Mouse (Mus musculus) MEL (cell line): ENCODE measurements around the gene Mier2. TPM values are rescaled to one million over a fixed set of nuclear protein-coding genes. Genes with fewer than 3 reads are reported as not detected.

Experiments used
- DNase-seq: peaks from one replicate; pipeline ENCODE4 v3.0.0; 2011; ENCODE audit warnings: low read depth, low spot score
- H3K27ac ChIP-seq: 2 replicates; pipeline ENCODE4 v1.5.1; 2012; ENCODE audit warnings: low read depth, mild to moderate bottlenecking, control low read depth, low read length, moderate library complexity; ENCODE audit not compliant: control insufficient read depth
- H3K27me3 ChIP-seq, 2 experiments: fragments of 150-350 bp in 1 of 2; sonication (generic) in 1 of 2; 2 replicates each; pipeline ENCODE4 v1.6.1; 2012; ENCODE audit warnings: low read length in 2 of 2, mild to moderate bottlenecking in 2 of 2, improper control_type of control experiment in 1 of 2, moderate library complexity in 1 of 2; ENCODE audit not compliant: insufficient read depth in 2 of 2, control insufficient read depth in 1 of 2
- H3K36me3 ChIP-seq, 2 experiments: 2 replicates each; pipeline ENCODE4 v1.6.1; 2012 to 2014; ENCODE audit warnings: low read length in 2 of 2, improper control_type of control experiment in 1 of 2, inconsistent platforms in 1 of 2, mild to moderate bottlenecking in 1 of 2; ENCODE audit not compliant: insufficient read depth in 2 of 2, control insufficient read depth in 1 of 2
- H3K4me1 ChIP-seq, 2 experiments: fragments of 150-350 bp in 1 of 2; sonication (generic) in 1 of 2; 2 replicates each; pipeline ENCODE4 v1.6.1; 2012; ENCODE audit warnings: low read length in 2 of 2, improper control_type of control experiment in 1 of 2, mild to moderate bottlenecking in 1 of 2; ENCODE audit not compliant: insufficient read depth in 2 of 2, control insufficient read depth in 1 of 2
- H3K4me3 ChIP-seq, 2 experiments: fragments of 150-350 bp in 1 of 2; sonication (generic) in 1 of 2; 2 replicates each; pipeline ENCODE4 v1.5.1; 2012; ENCODE audit warnings: low read depth in 2 of 2, low read length in 2 of 2, mild to moderate bottlenecking in 2 of 2, moderate library complexity in 2 of 2, control low read depth in 1 of 2, improper control_type of control experiment in 1 of 2; ENCODE audit not compliant: control insufficient read depth in 1 of 2, insufficient read depth in 1 of 2
- H3K79me2 ChIP-seq: 2 replicates; pipeline ENCODE4 v1.6.1; 2012; ENCODE audit warnings: mild to moderate bottlenecking, low read length, moderate library complexity; ENCODE audit not compliant: control insufficient read depth, poor library complexity, insufficient read depth
- H3K9ac ChIP-seq: 2 replicates; pipeline ENCODE4 v1.6.1; 2012; ENCODE audit warnings: low read depth, mild to moderate bottlenecking, control low read depth, low read length, moderate library complexity; ENCODE audit not compliant: control insufficient read depth, poor library complexity, severe bottlenecking
- H3K9me3 ChIP-seq: fragments of 150-350 bp; sonication (generic); replicated peaks from 2 replicates; pipeline ENCODE4 v1.6.1; 2012; ENCODE audit warnings: mild to moderate bottlenecking, low read length, improper control_type of control experiment, moderate library complexity; ENCODE audit not compliant: insufficient read depth
- CHD1 ChIP-seq: IDR thresholded peaks from 2 replicates; pipeline ENCODE4 v1.6.1; 2012; ENCODE audit warnings: low read depth, mild to moderate bottlenecking, inconsistent platforms, low read length, improper control_type of control experiment
- CTCF ChIP-seq, 3 experiments: IDR thresholded peaks in 2 of 3; conservative IDR thresholded peaks in 1 of 3; 2 replicates each; pipeline ENCODE4 v1.5.1; 2011 to 2012; ENCODE audit warnings: low read length in 3 of 3, low read depth in 2 of 3, mild to moderate bottlenecking in 2 of 3, improper control_type of control experiment in 1 of 3, inconsistent platforms in 1 of 3, mixed read lengths in 1 of 3, moderate library complexity in 1 of 3; ENCODE audit not compliant: control insufficient read depth in 1 of 3, insufficient read depth in 1 of 3, poor library complexity in 1 of 3, severe bottlenecking in 1 of 3
- E2F4 ChIP-seq: IDR thresholded peaks from 2 replicates; pipeline ENCODE4 v1.6.1; 2011; ENCODE audit warnings: low read depth, low read length, improper control_type of control experiment, borderline replicate concordance
- EP300 ChIP-seq, 2 experiments: IDR thresholded peaks; 2 replicates each; pipeline ENCODE4 v1.6.1; 2011; ENCODE audit warnings: improper control_type of control experiment in 2 of 2, low read length in 2 of 2, low read depth in 1 of 2, mild to moderate bottlenecking in 1 of 2
- GABPA ChIP-seq: IDR thresholded peaks from 2 replicates; pipeline ENCODE4 v1.6.1; 2012; ENCODE audit warnings: low read depth, mild to moderate bottlenecking, inconsistent platforms, low read length, improper control_type of control experiment, moderate library complexity
- HCFC1 ChIP-seq: IDR thresholded peaks from 2 replicates; pipeline ENCODE4 v1.6.1; 2012; ENCODE audit warnings: low read depth, mild to moderate bottlenecking, inconsistent platforms, low read length, improper control_type of control experiment, moderate library complexity
- JUND ChIP-seq: IDR thresholded peaks from 2 replicates; pipeline ENCODE4 v1.6.1; 2011; ENCODE audit warnings: low read depth, mild to moderate bottlenecking, improper control_type of control experiment, low read length
- KAT2A ChIP-seq: conservative IDR thresholded peaks from 2 replicates; pipeline ENCODE4 v1.6.1; 2012; ENCODE audit warnings: low read depth, low read length, improper control_type of control experiment, inconsistent platforms
- MAZ ChIP-seq: IDR thresholded peaks from 2 replicates; pipeline ENCODE4 v1.6.1; 2012; ENCODE audit warnings: low read depth, mild to moderate bottlenecking, inconsistent platforms, low read length, improper control_type of control experiment
- MEF2A ChIP-seq: IDR thresholded peaks from 2 replicates; pipeline ENCODE4 v1.6.1; 2014; ENCODE audit warnings: low read depth, mild to moderate bottlenecking, inconsistent platforms, low read length, improper control_type of control experiment; ENCODE audit not compliant: poor library complexity, insufficient replicate concordance, severe bottlenecking; ENCODE audit errors: extremely low read depth
- MYB ChIP-seq: IDR thresholded peaks from 2 replicates; pipeline ENCODE4 v1.6.1; 2011; ENCODE audit warnings: mild to moderate bottlenecking, low read depth, low read length, improper control_type of control experiment
- MYC ChIP-seq: IDR thresholded peaks from 2 replicates; pipeline ENCODE4 v1.6.1; 2011; ENCODE audit warnings: low read depth, mild to moderate bottlenecking, low read length, improper control_type of control experiment, moderate library complexity
- NELFE ChIP-seq: IDR thresholded peaks from 2 replicates; pipeline ENCODE4 v1.6.1; 2011; ENCODE audit warnings: low read depth, low read length, improper control_type of control experiment
- RAD21 ChIP-seq: IDR thresholded peaks from 2 replicates; pipeline ENCODE4 v1.6.1; 2011; ENCODE audit warnings: mild to moderate bottlenecking, low read depth, low read length, improper control_type of control experiment
- SIN3A ChIP-seq: IDR thresholded peaks from 2 replicates; pipeline ENCODE4 v1.6.1; 2012; ENCODE audit warnings: low read length, improper control_type of control experiment, inconsistent platforms
- SMC3 ChIP-seq: IDR thresholded peaks from 2 replicates; pipeline ENCODE4 v1.6.1; 2011; ENCODE audit warnings: low read depth, low read length, improper control_type of control experiment
- TAL1 ChIP-seq: IDR thresholded peaks from 2 replicates; pipeline ENCODE4 v1.6.1; 2012; ENCODE audit warnings: mild to moderate bottlenecking, inconsistent platforms, low read length, moderate library complexity, mixed read lengths
- TCF12 ChIP-seq: IDR thresholded peaks from 2 replicates; pipeline ENCODE4 v1.6.1; 2014; ENCODE audit warnings: low read depth, mild to moderate bottlenecking, inconsistent platforms, low read length, improper control_type of control experiment, moderate library complexity
- USF2 ChIP-seq, 2 experiments: IDR thresholded peaks; 2 replicates each; pipeline ENCODE4 v1.6.1; 2011 to 2012; ENCODE audit warnings: improper control_type of control experiment in 2 of 2, low read length in 2 of 2, borderline replicate concordance in 1 of 2, inconsistent platforms in 1 of 2, low read depth in 1 of 2, mild to moderate bottlenecking in 1 of 2; ENCODE audit not compliant: insufficient read depth in 1 of 2
- ZC3H11A ChIP-seq: IDR thresholded peaks from 2 replicates; pipeline ENCODE4 v1.6.1; 2012; ENCODE audit warnings: low read depth, mild to moderate bottlenecking, inconsistent platforms, low read length, improper control_type of control experiment
- ZKSCAN1 ChIP-seq: IDR thresholded peaks from 2 replicates; pipeline ENCODE4 v1.6.1; 2012; ENCODE audit warnings: low read depth, mild to moderate bottlenecking, inconsistent platforms, low read length, improper control_type of control experiment, moderate library complexity
- ZNF384 ChIP-seq: IDR thresholded peaks from 2 replicates; pipeline ENCODE4 v1.6.1; 2012; ENCODE audit warnings: low read depth, mild to moderate bottlenecking, inconsistent platforms, low read length, improper control_type of control experiment
- polyA plus RNA-seq, 2 experiments: library from polyadenylated mRNA; stranded (reverse) in 1 of 2; unstranded in 1 of 2; fragments of >175 nt in 1 of 2; fragments of >200 nt in 1 of 2; gene quantifications; 2 replicates each; pipeline versions ENCODE4 v1.2.1 to v1.2.4; 2012; ENCODE audit warnings: low replicate concordance in 2 of 2, low read depth in 1 of 2; ENCODE audit not compliant: insufficient read length in 2 of 2, insufficient read depth in 1 of 2, missing spikeins in 1 of 2
- total RNA-seq: library from RNA; depleted of rRNA; stranded (reverse); fragments of 300-350 nt; gene quantifications from 2 replicates; pipeline ENCODE4 v1.2.3, GENCODE M21; 2012

Gene Mier2
- total and polyA plus RNA-seq, 3 experiments = 24.8 to 36.2 TPM; not detected in 1

- Histone ChIP-seq H3K9ac (no peak overlapping the region), H3K4me3 (no peak overlapping the region), H3K4me1 (no peaks in the 10 kb centered on the region; a peak in 1 of 4 replicates), H3K27ac (no peak overlapping the region), H3K9me3 (no peaks in the 10 kb centered on the region), H3K36me3 (0 out of 4 replicates have a peak, but pooled peaks cover 0 to 3% of the 10 kb centered on the region in 2 experiments), H3K79me2 (no peaks in the 10 kb centered on the region; the same call in 1 of the 2 replicates), H3K27me3 (no peaks in the 10 kb centered on the region)
- TF ChIP-seq TCF12 = no peak
- no peak for TF ChIP-seq MYC
- TF ChIP-seq ZKSCAN1 = no peak
- TF ChIP-seq JUND = no peak
- no peak for TF ChIP-seq MYB
- no peak for TF ChIP-seq EP300 (IDR thresholded peaks at IDR 0.05; ENCODE audit: low read depth in 1 of 2, low read length in 2 of 2)
- no peak for TF ChIP-seq SMC3
- TF ChIP-seq MEF2A = no peak
- TF ChIP-seq GABPA = no peak
- TF ChIP-seq MAZ = no peak
- no peak for TF ChIP-seq ZNF384
- TF ChIP-seq SIN3A = no peak
- no peak for TF ChIP-seq ZC3H11A
- TF ChIP-seq RAD21 = no peak
- TF ChIP-seq USF2 (IDR thresholded peaks at IDR 0.05; ENCODE audit: borderline replicate concordance in 1 of 2, insufficient read depth in 1 of 2, low read depth in 1 of 2, low read length in 2 of 2) = no peak
- no peak for TF ChIP-seq CHD1
- no peak for TF ChIP-seq TAL1
- no peak for TF ChIP-seq KAT2A
- no peak for TF ChIP-seq E2F4
- TF ChIP-seq NELFE = no peak
- no peak for DNase-seq
Measured at GRCm38 (mm10) chr10:79530241-79530640, 24.8 kb downstream of the Mier2 start.

- TF ChIP-seq RAD21 (peak; percentile 15), CTCF (IDR thresholded peaks at IDR 0.05 in 2 of 3, conservative IDR thresholded peaks at IDR 0.05 in 1 of 3; ENCODE audit: control insufficient read depth in 1 of 3, insufficient read depth in 1 of 3, low read depth in 2 of 3, low read length in 3 of 3, poor library complexity in 1 of 3, severe bottlenecking in 1 of 3) (peak; percentile 21 to 55 (median 48); a peak in 5 of 6 replicates), HCFC1 (no peak), SMC3 (peak; percentile 31)
- Histone ChIP-seq H3K79me2 (no peaks in the 10 kb centered on the region), H3K36me3 (no peaks in the 10 kb centered on the region), H3K27me3 (no peaks in the 10 kb centered on the region), H3K4me3 (no peak overlapping the region), H3K9ac (no peak overlapping the region), H3K27ac (no peak overlapping the region), H3K4me1 (no peaks in the 10 kb centered on the region), H3K9me3 (no peaks in the 10 kb centered on the region)
- DNase-seq = peak; percentile 38
Measured at GRCm38 (mm10) chr10:79528081-79528480, 26.9 kb downstream of the Mier2 start.
